Mouse (Mus musculus) kidney, adult 2 months (tissue): ENCODE measurements around the gene Kif16b.

Experiments
- CTCF ChIP-seq: fragments of 200-500 bp; conservative IDR thresholded peaks from 2 replicates; pipeline ENCODE4 v1.5.1; 2011; ENCODE audit warnings: low read depth, mild to moderate bottlenecking, control low read depth, low read length, moderate library complexity, mixed read lengths; ENCODE audit not compliant: insufficient read depth, insufficient read length
- POLR2A ChIP-seq: fragments of 200-500 bp; IDR thresholded peaks from one replicate; pipeline ENCODE4 v1.6.1; 2011; ENCODE audit warnings: low read depth, low read length, control low read depth

GRCm38 (mm10) chr2:142724215-142725001, 176.9 kb downstream of the Kif16b start:
- TF ChIP-seq POLR2A (no peak), CTCF (no peak)
